Mouse (Mus musculus) cerebellum, adult 11 months (tissue): Measurements from ENCODE around the gene a.
"Not testable (repeated sequence)": the region's sequence is repeated elsewhere in the genome, so short reads cannot be mapped to it uniquely, and the experiment has no call there.

Experiments used
- DNase-seq: peaks from one replicate; pipeline ENCODE4 v3.0.0; 2022

a gene

DNA sequence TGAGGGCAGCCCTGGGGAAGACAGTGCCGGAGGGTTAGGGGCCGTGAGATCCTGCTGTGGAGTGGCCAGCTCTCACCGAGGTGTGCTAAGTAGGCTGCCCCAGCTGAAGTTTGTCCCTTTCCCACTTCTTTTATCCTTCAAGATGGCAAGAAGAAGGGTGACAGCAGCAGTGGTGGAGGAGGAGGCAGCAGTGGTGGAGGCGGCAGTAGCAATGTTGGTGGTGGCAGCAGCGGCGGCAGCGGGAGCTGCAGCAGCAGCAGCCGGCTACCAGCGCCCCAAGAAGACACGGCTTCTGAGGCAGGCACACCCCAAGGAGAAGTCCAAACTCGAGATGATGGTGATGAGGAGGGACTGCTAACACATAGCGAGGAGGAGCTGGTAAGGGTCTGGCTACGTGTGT, 72.5 kb downstream of the a start:
- no peak for DNase-seq

- no peak for DNase-seq
Observed at GRCm38 (mm10) chr2:154865696-154866095, 74.5 kb downstream of the a start.

- peak; percentile 78 for DNase-seq
Observed at GRCm38 (mm10) chr2:154868106-154868505, 76.9 kb downstream of the a start.

DNA sequence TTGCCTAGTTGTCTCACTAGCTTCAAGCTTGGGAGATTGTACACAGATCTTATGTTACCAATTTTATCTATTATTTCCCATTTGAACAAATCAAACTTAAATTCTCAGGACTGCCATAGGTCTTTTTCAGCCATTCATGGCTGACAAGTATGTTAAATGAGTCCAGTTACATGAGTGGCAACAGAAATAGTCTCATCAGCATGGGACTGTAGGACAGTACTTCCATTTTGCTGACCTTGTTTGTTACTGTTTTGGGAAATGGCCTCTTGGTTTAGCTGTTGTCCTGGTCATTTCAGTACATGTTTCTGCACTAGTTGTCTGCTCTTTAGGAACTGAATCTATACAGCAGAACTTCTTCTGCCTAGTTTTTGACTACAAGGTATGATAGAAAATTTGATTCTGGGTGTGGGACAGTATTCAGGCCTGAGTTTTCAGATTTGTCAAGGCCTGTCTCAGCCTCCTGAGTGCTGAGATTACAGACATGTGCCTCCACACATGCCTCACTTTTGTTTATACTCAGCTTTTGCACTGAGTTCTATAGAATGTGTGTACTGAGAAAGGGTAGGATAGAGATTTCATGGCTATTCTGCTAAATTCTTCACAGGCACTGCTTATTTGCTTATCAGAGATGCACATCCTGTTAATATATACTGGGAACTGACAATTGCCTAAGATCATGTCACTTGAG, 78.9 kb downstream of the a start:
- no peak for DNase-seq

- no peak for DNase-seq
Observed at GRCm38 (mm10) chr2:154876621-154877020, 85.4 kb downstream of the a start.

DNA sequence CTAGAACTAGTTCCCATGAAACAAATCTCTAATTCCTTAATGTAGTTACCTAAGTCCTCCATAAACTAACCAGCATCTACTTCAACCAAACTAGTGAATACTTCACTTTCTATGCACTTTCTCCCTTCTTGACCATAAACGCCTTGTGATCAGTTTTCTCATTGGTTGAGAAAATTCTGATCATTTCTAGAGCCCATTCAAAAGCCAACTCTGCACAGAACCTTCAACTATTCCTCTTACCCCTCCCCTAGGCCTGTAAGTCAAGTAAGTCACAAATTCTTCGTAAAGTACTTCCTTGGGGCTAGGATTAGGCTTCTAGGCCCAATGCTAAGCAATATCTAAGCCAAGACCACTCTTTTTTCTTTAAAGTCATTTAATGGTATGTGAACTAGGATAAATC, 100.4 kb downstream of the a start:
- no peak for DNase-seq

GRCm38 (mm10) chr2:154892201-154893044, 101.2 kb downstream of the a start, which contains the start of gene Eif2s2:
Gene Eif2s2 (minus strand): TSS chr2:154892935.
- peak; percentile 96 for DNase-seq

- no peak for DNase-seq
Observed at GRCm38 (mm10) chr2:154893045-154893385, 101.8 kb downstream of the a start.

DNA sequence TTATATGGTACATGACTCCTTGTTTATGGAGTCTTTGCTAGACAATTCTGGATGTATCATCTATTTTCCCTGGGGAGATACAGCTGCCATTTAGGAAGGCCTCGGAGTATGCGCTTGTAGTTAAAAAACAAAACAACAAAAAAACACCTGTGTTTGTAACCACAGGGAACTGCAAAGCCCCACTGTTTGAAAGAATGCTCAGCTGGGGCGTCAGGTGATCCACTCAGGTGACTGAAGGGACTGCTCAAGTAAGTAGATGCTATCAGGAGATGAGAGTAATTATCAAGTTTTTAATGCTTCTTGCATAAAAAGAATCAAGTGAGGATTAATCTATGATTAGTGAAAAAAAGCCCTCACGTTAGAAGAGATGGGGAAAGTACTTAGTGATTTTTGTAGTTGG, 102.3 kb downstream of the a start:
- DNase-seq, result no peak

- not testable (repeated sequence) for DNase-seq
Observed at GRCm38 (mm10) chr2:154899004-154899403, 107.8 kb downstream of the a start.

- not testable (repeated sequence) for DNase-seq
Observed at GRCm38 (mm10) chr2:154899412-154899811, 108.2 kb downstream of the a start.

DNA sequence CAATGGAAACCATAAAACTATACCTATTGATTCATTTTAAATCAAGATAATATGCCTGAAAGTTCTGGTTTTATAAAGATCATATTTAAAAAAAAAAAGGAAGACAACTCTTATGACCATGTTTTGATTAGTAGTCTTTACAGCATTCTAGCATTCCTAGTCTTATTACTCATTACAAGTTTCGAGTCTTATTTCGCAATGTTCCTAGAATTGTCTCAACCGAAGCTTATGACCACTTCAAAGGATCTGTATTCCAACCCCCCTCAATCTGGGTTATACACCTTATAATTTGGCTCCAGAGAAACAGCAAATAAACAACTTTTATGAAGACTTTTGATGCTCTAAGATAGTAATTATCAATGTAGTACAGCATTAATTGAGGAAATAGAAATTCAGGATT, 110.9 kb downstream of the a start:
- no peak for DNase-seq

DNA sequence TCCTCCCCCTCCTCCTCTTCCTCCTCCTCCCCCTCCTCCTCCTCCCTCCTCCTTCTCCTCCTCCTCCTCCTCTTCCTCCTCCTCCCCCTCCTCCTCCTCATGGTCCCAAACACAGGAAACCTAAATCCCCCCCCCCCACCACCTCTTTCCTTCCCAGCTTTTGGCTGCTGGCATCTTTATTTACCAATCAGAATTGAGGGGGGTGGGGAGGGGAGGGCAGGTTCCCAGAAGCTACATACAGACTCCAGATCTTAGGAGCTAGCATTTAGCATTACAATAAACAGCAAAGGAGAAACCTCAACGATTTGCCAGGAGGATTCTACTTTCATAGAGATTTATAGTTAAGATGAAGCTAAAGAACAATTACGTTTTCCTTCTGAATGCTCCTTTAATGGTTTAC, 114.6 kb downstream of the a start:
- DNase-seq, result no peak

GRCm38 (mm10) chr2:154908223-154908622, 117.0 kb downstream of the a start:
- not testable (repeated sequence) for DNase-seq

DNA sequence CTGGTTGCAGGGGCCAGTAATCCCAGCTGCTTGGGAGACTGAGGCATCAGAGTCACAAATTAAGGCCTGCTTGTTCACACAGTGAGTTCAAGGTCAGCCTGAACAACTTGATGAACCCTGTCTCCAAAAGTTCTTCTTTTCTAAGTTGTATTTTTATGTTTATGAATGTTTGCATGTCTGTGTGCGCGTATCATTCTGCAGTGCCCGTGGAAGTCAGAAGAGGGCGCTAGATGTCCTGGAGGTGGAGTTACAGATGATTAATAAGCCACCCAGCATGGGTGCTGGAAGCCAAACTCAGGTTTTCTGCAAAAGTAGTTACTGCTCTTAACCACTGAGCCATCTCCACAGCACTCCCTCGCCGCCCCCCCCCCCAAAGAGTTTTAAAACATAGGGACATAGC, 118.6 kb downstream of the a start:
- DNase-seq, result no peak

GRCm38 (mm10) chr2:154915922-154916541, 124.8 kb downstream of the a start:
- no peak for DNase-seq

DNA sequence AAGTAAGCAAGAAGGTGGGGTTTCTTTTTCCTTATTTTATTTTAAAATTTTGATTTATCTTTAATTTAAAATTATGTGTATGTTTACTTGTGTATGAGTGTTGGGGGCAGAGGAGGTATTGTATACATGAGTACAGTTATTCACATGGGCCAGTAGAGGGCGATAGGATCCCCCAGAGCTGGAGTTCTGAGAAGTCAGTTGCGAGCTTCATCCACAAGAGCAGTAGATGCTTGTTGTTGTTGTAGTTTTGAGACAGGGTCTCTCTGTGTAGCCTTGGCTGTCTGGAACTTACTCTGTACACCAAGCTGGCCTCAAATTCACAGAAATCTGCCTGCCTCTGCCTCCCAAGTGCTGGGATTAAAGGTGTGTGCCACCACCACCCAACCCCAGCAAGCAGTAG, 125.3 kb downstream of the a start:
- no peak for DNase-seq

DNA sequence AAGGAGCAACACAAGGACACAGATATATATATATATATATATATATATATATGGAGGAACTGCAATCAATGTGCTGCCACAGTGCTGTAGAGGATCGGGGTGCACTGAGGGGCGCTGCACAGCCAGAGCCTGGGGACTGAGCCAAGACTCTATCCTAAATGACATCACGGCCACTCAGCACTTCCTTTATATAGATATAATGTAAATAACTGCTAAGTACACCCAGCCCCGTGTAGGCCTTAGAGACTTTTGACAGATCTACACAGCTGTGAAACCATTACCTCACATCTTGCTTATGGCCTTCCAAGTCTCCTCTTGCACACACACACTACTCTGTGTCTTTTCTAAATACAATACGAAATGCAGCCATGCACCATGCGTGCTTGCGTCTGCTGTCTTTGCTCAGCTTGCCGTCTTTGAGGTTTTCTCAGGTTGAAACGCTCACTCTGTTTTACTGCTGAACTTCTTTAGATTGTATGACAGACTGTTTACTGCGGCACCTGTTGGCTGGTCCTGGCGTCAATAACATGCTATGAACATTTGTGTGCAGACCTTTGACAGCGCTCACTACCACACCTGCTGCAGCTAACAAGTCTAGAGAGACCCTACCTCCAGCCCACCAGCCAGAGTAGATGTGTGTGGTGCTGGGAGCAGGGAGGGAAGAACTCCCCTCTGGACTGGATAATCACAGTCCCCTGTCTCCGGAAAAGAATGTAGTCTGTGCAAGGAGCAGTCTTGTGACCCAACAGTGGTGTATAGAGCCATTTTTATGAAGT, 126.9 kb downstream of the a start:
- no peak for DNase-seq

- DNase-seq, result no peak
Observed at GRCm38 (mm10) chr2:154920896-154921295, 129.7 kb downstream of the a start.

DNA sequence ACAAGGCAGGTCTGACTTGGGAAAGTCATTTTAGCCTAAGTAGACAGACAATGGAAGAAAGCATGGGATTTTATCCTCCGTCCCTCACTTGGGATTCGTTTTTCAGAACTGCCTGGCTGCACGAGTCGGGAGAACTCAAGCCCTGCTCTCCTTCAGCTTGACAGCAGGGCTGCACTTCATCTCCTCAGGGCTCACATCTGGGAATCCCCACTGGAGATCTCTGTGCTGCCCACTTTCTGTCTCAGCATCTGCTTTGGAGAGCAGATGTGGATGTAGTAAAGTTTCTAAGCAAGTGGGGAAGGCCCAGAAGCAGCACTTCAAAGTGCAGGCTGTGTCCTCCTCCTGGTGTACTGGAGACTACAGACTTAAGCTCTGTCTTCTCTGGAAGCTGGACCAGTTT, 130.9 kb downstream of the a start:
- DNase-seq, result not testable (repeated sequence)

DNA sequence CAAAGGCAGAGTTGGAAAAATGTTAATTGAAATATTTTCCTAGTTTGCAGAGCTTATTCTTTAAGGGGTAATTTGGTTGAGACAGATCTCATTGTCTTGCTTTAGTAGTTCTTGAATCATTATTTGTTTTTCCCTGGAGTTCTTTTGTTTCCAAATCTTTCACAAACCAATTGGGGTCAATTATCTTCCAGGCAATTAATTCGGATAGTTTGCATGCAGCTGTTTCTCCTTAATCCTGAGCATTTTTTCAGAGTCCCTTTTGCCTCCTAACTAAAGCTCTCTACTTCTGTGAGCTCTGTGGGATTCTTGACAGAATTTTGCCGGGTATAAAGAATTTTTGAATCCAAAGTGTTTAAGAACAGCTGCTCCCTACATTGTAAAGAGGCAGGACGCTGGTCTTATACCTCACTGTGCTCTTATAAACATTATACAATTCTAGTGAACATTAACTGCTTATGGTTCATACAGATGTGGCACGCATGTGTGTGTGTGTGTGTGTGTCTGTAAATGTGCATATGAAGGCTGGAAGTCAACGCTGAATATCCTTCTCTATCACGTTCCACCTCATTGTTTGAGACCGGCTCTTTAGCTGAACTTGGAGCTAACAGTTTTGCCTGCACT, 134.3 kb downstream of the a start:
- no peak for DNase-seq

DNA sequence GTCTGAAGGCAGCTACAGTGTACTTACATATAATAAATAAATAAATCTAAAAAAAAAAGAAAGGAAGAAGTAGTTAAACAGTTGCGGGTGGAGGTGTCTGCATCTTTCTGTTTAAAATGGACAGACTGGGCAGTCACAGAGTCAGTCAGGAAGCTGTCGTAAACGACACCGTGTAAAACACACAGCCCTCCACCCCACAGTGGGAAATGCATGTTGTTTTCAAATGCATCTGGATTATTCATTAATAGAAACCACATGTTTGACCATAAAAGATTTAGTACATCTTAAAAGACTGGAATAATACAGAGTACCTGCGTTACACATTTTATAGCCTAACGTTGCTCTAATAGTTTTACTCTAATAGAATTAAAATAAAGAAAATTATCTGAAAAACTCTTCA, 135.6 kb downstream of the a start:
- DNase-seq, result no peak

GRCm38 (mm10) chr2:154928298-154928697, 137.1 kb downstream of the a start:
- no peak for DNase-seq
